Mouse (Mus musculus): ENCODE results near the gene Drd3.

Drd3 gene

GRCm38 (mm10) chr16:43801791-43802307 lies 48.0 kb downstream of the Drd3 start:
- DNase-seq (ENCODE audit: inconsistent ontology term): peak; percentile 91

DNA sequence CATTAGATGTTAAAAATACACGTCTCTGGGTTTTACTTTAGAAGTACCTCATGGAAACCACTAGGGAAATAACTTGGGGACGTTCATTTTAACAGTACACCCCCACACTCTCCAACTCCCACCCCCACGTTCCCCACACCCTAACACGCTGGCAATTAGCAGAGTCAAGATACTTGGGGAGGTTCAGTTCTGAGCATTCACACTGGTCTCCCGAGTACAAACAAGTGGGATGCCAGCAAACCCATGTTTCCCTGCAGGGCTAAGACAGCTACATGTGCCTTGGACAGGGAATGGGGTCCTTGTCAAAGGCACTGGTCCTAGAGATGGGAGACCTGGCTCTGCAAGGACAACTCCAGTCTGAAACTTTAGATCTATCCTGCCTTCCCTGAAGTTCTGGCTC lies 48.6 kb downstream of the Drd3 start:
- no peak for DNase-seq (ENCODE audit: inconsistent ontology term)

GRCm38 (mm10) chr16:43804364-43804763 lies 50.5 kb downstream of the Drd3 start:
- DNase-seq (ENCODE audit: inconsistent ontology term): no peak

GRCm38 (mm10) chr16:43807048-43807447 lies 53.2 kb downstream of the Drd3 start:
- no peak for DNase-seq (ENCODE audit: inconsistent ontology term)

DNA sequence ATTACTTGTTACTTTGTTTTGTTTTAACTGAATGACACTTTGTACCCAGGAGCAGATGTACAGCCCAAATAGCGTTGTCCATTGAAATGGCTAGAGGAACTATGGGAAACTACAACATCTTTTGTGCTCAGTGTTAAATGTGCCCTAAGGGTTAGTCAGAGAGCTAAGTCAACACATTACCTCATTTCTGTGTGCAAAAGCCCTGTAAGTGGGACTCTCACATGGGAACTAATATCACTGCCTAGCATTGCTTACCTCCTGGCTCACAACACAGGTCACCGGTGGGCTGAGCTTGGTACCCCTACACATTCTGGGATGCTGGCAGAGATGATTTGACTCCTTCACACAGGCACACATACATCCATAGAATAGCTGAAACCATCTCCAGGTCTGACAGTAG lies 55.6 kb downstream of the Drd3 start:
- no peak for DNase-seq (ENCODE audit: inconsistent ontology term)

- no peak for DNase-seq (ENCODE audit: inconsistent ontology term)
Measured at GRCm38 (mm10) chr16:43811402-43811801, 57.6 kb downstream of the Drd3 start.

- DNase-seq (ENCODE audit: inconsistent ontology term): no peak
Measured at GRCm38 (mm10) chr16:43814644-43815043, 60.8 kb downstream of the Drd3 start.

- no peak for DNase-seq (ENCODE audit: inconsistent ontology term)
Measured at GRCm38 (mm10) chr16:43816321-43816720, 62.5 kb downstream of the Drd3 start.

- DNase-seq (ENCODE audit: inconsistent ontology term): no peak
Measured at GRCm38 (mm10) chr16:43818404-43818803, 64.6 kb downstream of the Drd3 start.

DNA sequence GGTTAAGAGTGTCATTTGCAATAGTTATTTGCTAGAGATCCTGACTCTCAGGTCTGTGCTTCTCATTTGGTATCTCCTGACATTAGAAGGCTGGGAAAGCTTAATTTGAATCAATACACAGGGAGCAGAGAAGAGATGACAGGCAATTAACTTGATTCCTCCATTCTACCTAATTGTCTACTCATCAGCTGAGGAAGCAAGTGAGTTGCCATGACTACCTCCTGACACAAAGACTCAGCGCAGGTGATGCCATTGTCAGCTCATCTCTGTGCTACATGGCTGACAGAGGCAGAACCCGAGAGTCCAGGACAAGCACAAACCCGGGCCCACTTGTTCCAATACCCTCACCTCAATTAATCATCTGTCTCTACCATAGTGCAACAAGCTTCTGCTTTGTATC lies 73.7 kb downstream of the Drd3 start:
- no peak for DNase-seq (ENCODE audit: inconsistent ontology term)

- no peak for DNase-seq (ENCODE audit: inconsistent ontology term)
Measured at GRCm38 (mm10) chr16:43831957-43832356, 78.1 kb downstream of the Drd3 start.

GRCm38 (mm10) chr16:43841236-43841635 lies 87.4 kb downstream of the Drd3 start:
- DNase-seq (ENCODE audit: inconsistent ontology term): no peak

DNA sequence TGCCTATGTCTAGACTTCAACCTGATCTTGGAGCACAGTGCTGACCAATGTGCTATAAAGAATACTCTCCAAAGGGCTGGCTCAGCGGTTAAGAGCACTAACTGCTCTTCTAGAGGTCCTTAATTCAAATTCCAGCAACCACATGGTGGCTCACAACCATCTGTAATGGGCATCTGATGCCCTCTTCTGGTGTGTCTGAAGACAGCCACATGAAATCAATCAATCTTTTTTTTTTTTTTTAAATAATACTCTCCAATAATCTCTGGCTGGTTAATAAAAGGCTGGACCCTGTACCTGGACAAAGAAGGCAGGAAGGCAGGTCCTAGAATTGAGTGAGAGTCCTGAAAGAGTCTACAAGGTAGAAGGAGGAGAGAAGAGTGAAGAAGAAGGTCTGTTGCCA lies 96.0 kb downstream of the Drd3 start:
- DNase-seq (ENCODE audit: inconsistent ontology term): no peak

DNA sequence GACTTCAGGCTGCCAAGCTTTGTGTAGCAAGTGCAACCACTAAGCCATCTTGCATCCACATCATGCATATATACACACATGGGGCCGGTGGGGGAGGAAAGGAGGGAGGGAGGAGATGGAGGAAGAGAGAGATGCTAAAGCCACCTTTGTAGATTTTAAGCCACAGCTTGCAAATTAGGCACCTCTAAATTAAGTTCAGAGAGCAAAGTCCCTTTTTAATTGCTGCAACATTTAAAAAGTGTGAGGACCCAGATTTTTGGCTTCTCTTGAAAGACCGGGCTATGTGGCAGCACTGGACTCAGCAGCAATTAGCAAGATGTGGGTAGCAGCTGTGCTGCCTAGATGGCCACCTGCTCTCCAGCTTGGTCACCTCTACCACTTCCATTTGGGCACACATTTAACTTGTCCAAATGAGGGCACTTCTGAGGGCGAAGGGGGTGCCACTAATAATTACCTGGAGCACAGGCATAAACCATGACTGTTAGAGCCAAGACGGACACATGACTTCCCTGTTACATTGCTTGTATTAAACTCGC lies 105.2 kb downstream of the Drd3 start:
- no peak for DNase-seq (ENCODE audit: inconsistent ontology term)

GRCm38 (mm10) chr16:43860624-43861023 lies 106.8 kb downstream of the Drd3 start:
- DNase-seq (ENCODE audit: inconsistent ontology term): no peak

DNA sequence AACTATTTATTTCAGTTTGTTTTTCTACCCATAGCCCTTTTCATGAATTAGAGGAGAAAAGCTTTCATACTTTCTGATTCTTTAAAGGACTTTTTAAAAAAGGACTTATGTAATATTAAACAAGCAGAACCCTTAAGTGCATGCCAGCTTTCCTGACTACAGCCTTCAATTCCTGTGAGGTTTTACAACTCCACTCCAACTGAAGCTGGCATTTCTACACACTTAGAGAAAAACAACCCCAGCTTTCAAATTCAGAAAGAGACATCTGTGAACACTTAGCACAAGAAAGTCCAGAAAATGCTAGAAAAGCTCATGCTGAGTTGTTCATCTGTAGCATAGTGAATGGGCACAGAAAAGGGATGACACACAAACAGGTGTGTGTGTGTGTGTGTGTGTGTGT lies 116.0 kb downstream of the Drd3 start:
- DNase-seq (ENCODE audit: inconsistent ontology term): no peak

- no peak for DNase-seq (ENCODE audit: inconsistent ontology term)
Measured at GRCm38 (mm10) chr16:43871419-43871818, 117.6 kb downstream of the Drd3 start.
